8 mouse cellular contexts compared by ENCODE assay signal in the genomic region with DNA sequence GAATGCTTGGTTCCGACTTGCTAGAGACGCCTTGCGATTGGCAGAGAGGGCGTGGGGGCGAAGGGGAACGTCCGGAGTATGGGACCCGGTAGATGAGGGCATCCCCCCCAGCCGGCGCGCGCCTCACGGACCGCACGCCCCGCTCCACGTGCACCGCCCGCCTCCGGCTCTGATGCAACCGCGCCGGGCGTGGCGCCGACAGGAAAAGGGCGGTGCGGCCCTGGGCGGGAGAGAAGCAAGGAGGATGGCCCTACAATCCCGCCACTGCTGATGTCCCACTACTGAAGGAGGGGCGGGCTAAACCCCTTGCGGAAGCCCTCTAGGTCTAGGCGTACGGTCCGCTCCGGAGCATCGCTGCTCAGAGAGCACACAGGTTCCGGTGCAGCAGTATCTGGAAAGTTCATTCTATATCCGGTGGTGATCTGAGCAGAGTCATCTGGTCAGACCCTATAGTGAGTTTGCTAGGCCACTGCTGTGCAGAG. TPM values are rescaled to one million over a fixed set of nuclear protein-coding genes. Genes with fewer than 3 reads are reported as not detected.
DNase-seq lines count a peak whose midpoint lies in the region; ATAC-seq lines count a peak whose summit lies in the region.

No protein-coding gene starts in this region.

- ATAC-seq in megakaryocyte-erythroid progenitor cell, adult 5-6 weeks (replicated peaks; ENCODE audit: low FRiP score, low TSS enrichment, poor library complexity, severe bottlenecking): peak; percentile 86

- intact Hi-C loops in left cerebral cortex, postnatal 14 days (cut with DNase I): no loop called here

- DNase-seq in adipocyte (ENCODE audit: low spot score): peak; percentile 73
- DNase-seq in embryo, embryonic 10 days (ENCODE audit: low spot score): peak; percentile 94
- peak; percentile 88 for DNase-seq in gastrocnemius, postnatal 10 days
- peak; percentile 94 for DNase-seq in induced T-regulatory cell, adult 2 months (ENCODE audit: low read depth)
- DNase-seq in left cerebral cortex, postnatal 14 days (ENCODE audit: low spot score in 2 of 2): peak; percentile 82 to 85
- DNase-seq in right cerebral cortex, postnatal 14 days: peak; percentile 87
- peak; percentile 85 to 89 for DNase-seq in urinary bladder, postnatal 36 days (ENCODE audit: low spot score in 2 of 2)

RNA-seq across cellular contexts. Expression of a gene that starts 0.7 kb away (rescaled TPM):
- 1 to 10 TPM; 4.7 to 4.8 TPM for total RNA-seq in gastrocnemius, postnatal 10 days (2021)
- total RNA-seq in left cerebral cortex, postnatal 14 days (2021): 10 to 100 TPM; 14.7 to 18.1 TPM
- total RNA-seq in megakaryocyte-erythroid progenitor cell, adult 5-6 weeks (2014; fragmentation: Nextera tagmentation): 61.1 and 72.8 TPM in 2 replicates
- 148 and 156 TPM in 2 replicates for total RNA-seq in megakaryocyte-erythroid progenitor cell, adult 5-6 weeks (2017)

Comparison
In these comparisons a context has a peak if more than half of its experiments do, and no peak if none do; other contexts are left out.
1. Peak in every context shown above with its lines: DNase-seq and ATAC-seq.